Mouse (Mus musculus): ENCODE measurements around the gene Arhgef11. TPM values are rescaled to one million over a fixed set of nuclear protein-coding genes. Genes with fewer than 3 reads are reported as not detected.
A peak's percentile ranks its signal among the peaks of the same experiment; 100 is the strongest.

The Arhgef11 gene
- total RNA-seq, 2 experiments from 2014 or later: 47.6 to 48.3 TPM

- intact Hi-C loops (cut with DNase I): no loop called here
- DNase-seq: no peak
These were observed 43.1 kb downstream of the Arhgef11 start for GRCm38 (mm10) chr3:87660479-87660878.

- intact Hi-C loops (cut with DNase I): no loop called here
- DNase-seq: no peak
These were observed 43.9 kb downstream of the Arhgef11 start for GRCm38 (mm10) chr3:87661291-87661690.

- intact Hi-C loops (cut with DNase I): no loop called here
- DNase-seq: no peak
These were observed 101.2 kb downstream of the Arhgef11 start for GRCm38 (mm10) chr3:87718525-87718924.

GRCm38 (mm10) chr3:87724556-87724955 is 107.2 kb downstream of the Arhgef11 start:
- intact Hi-C loops (cut with DNase I): no loop called here
- no peak for DNase-seq

GRCm38 (mm10) chr3:87725396-87726160 is 108.2 kb downstream of the Arhgef11 start:
- DNase-seq: no peak
- intact Hi-C loops (cut with DNase I): no loop called here

GRCm38 (mm10) chr3:87726191-87726590 is 108.8 kb downstream of the Arhgef11 start:
- no peak for DNase-seq
- intact Hi-C loops (cut with DNase I): no loop called here

GRCm38 (mm10) chr3:87728696-87729095 is 111.3 kb downstream of the Arhgef11 start:
- intact Hi-C loops (cut with DNase I): no loop called here

GRCm38 (mm10) chr3:87733098-87733497 is 115.7 kb downstream of the Arhgef11 start:
- intact Hi-C loops (cut with DNase I): no loop called here
- DNase-seq: no peak

More at GRCm38 (mm10) chr3:87728696-87729095, 111.3 kb downstream of the Arhgef11 start:
- DNase-seq: no peak

GRCm38 (mm10) chr3:87733984-87734761 is 116.8 kb downstream of the Arhgef11 start:
- no peak for DNase-seq
- intact Hi-C loops (cut with DNase I): no loop called here

GRCm38 (mm10) chr3:87735335-87735734 is 118.0 kb downstream of the Arhgef11 start:
- no peak for DNase-seq
- intact Hi-C loops (cut with DNase I): no loop called here

- no peak for DNase-seq
- intact Hi-C loops (cut with DNase I): no loop called here
These were observed 121.5 kb downstream of the Arhgef11 start for GRCm38 (mm10) chr3:87738906-87739305.

- DNase-seq: no peak
- intact Hi-C loops (cut with DNase I): no loop called here
These were observed 124.7 kb downstream of the Arhgef11 start for GRCm38 (mm10) chr3:87742013-87742412.

GRCm38 (mm10) chr3:87742735-87743134 is 125.4 kb downstream of the Arhgef11 start:
- no peak for DNase-seq
- intact Hi-C loops (cut with DNase I): no loop called here

- intact Hi-C loops (cut with DNase I): no loop called here
- DNase-seq: no peak
These were observed 126.6 kb downstream of the Arhgef11 start for GRCm38 (mm10) chr3:87743927-87744326.

GRCm38 (mm10) chr3:87745036-87745659 is 127.8 kb downstream of the Arhgef11 start:
- no peak for DNase-seq
- intact Hi-C loops (cut with DNase I): no loop called here

- no peak for DNase-seq
- intact Hi-C loops (cut with DNase I): no loop called here
These were observed 131.1 kb downstream of the Arhgef11 start, which contains the start of gene Lrrc71 for GRCm38 (mm10) chr3:87748431-87748830. Gene Lrrc71 (minus strand): TSS chr3:87748625.

GRCm38 (mm10) chr3:87749036-87749435 is 131.7 kb downstream of the Arhgef11 start:
- intact Hi-C loops (cut with DNase I): no loop called here
- DNase-seq: peak; percentile 28

GRCm38 (mm10) chr3:87749977-87750376 is 132.6 kb downstream of the Arhgef11 start:
- no peak for DNase-seq
- intact Hi-C loops (cut with DNase I): no loop called here

- DNase-seq: no peak
- intact Hi-C loops (cut with DNase I): no loop called here
These were observed 135.2 kb downstream of the Arhgef11 start for GRCm38 (mm10) chr3:87752567-87752966.

GRCm38 (mm10) chr3:87753829-87754228 is 136.5 kb downstream of the Arhgef11 start:
- DNase-seq: no peak
- intact Hi-C loops (cut with DNase I): no loop called here

GRCm38 (mm10) chr3:87755964-87756363 is 138.6 kb downstream of the Arhgef11 start:
- peak; percentile 91 for DNase-seq
- intact Hi-C loops (cut with DNase I): no loop called here

Data from left cerebral cortex, postnatal 4 days (tissue).